Mouse (Mus musculus) adrenal gland, postnatal 10 days (tissue): ENCODE results near the gene Elk3. TPM values are rescaled to one million over a fixed set of nuclear protein-coding genes. Genes with fewer than 3 reads are reported as not detected.

Source experiments
- DNase-seq: peaks from one replicate; pipeline ENCODE4 v3.0.0; 2021; ENCODE audit warnings: mixed read lengths
- total RNA-seq, 2 experiments: library from RNA; stranded (reverse); gene quantifications; 2 replicates each; pipeline ENCODE4 v1.2.3; 2021

The Elk3 gene
- total RNA-seq, 2 experiments from 2014 or later, result 58.4 to 70.4 TPM

- DNase-seq, result no peak
Measured at GRCm38 (mm10) chr10:93269744-93270143, 41.2 kb downstream of the Elk3 start.

GRCm38 (mm10) chr10:93268339-93268738 is 42.6 kb downstream of the Elk3 start:
- no peak for DNase-seq

- DNase-seq, result no peak
Measured at GRCm38 (mm10) chr10:93267509-93267908, 43.4 kb downstream of the Elk3 start.

GRCm38 (mm10) chr10:93266521-93266920 is 44.4 kb downstream of the Elk3 start:
- no peak for DNase-seq

- no peak for DNase-seq
Measured at GRCm38 (mm10) chr10:93265833-93266232, 45.1 kb downstream of the Elk3 start.

GRCm38 (mm10) chr10:93264001-93264400 is 46.9 kb downstream of the Elk3 start:
- no peak for DNase-seq

GRCm38 (mm10) chr10:93263431-93263830 is 47.5 kb downstream of the Elk3 start:
- DNase-seq, result no peak

- DNase-seq, result no peak
Measured at GRCm38 (mm10) chr10:93261981-93262499, 48.9 kb downstream of the Elk3 start.

GRCm38 (mm10) chr10:93261132-93261980 is 49.6 kb downstream of the Elk3 start:
- peak; percentile 51 for DNase-seq

- no peak for DNase-seq
Measured at GRCm38 (mm10) chr10:93259826-93260225, 51.1 kb downstream of the Elk3 start.

GRCm38 (mm10) chr10:93255294-93255693 is 55.6 kb downstream of the Elk3 start:
- no peak for DNase-seq

GRCm38 (mm10) chr10:93253156-93253555 is 57.8 kb downstream of the Elk3 start:
- DNase-seq, result no peak

GRCm38 (mm10) chr10:93252661-93253060 is 58.3 kb downstream of the Elk3 start:
- no peak for DNase-seq

GRCm38 (mm10) chr10:93251426-93251825 is 59.5 kb downstream of the Elk3 start:
- no peak for DNase-seq

GRCm38 (mm10) chr10:93250436-93251317 is 60.3 kb downstream of the Elk3 start:
- DNase-seq, result no peak

GRCm38 (mm10) chr10:93249901-93250300 is 61.0 kb downstream of the Elk3 start:
- DNase-seq, result no peak

GRCm38 (mm10) chr10:93248416-93248815 is 62.5 kb downstream of the Elk3 start:
- no peak for DNase-seq

- no peak for DNase-seq
Measured at GRCm38 (mm10) chr10:93247902-93248301, 63.0 kb downstream of the Elk3 start.

- DNase-seq, result no peak
Measured at GRCm38 (mm10) chr10:93247422-93247821, 63.5 kb downstream of the Elk3 start.

GRCm38 (mm10) chr10:93246185-93246920 is 64.6 kb downstream of the Elk3 start:
- DNase-seq, result no peak

GRCm38 (mm10) chr10:93244209-93244705 is 66.7 kb downstream of the Elk3 start:
- no peak for DNase-seq

GRCm38 (mm10) chr10:93242861-93243260 is 68.1 kb downstream of the Elk3 start:
- no peak for DNase-seq
